In genomic region chr8:46431921-46432320, GRCm38 (mm10) we compare ENCODE assay signal across 9 mouse cellular contexts.
"Had no signal": no experiment of that assay in that cellular context is flagged by ENCODE, and none has a peak within 500 bp of the region (broad histone marks: within the 10 kb centered on the region; RNA-seq: fewer than 3 reads in every experiment).

No protein-coding gene starts in this region.

- DNase-seq: kidney, postnatal 10 days; kidney, postnatal 36 days; layer of hippocampus, postnatal 36 days; liver, embryonic 13.5 days; lung, embryonic 14.5 days; retina, postnatal 1 day; right cerebral cortex, postnatal 25 days; thymus, adult 18-20 months; thymus, postnatal 4 days had no signal
